Mouse (Mus musculus) kidney, adult 2 months (tissue): ENCODE data around the gene Wnt16. TPM values are rescaled to one million over a fixed set of nuclear protein-coding genes. Genes with fewer than 3 reads are reported as not detected.

Experiments
- DNase-seq: peaks from one replicate; pipeline ENCODE4 v3.0.0; 2021
- H3K27ac ChIP-seq: fragments of 200-500 bp; 2 replicates; pipeline ENCODE4 v1.5.1; 2012; ENCODE audit warnings: low read depth, low read length, control low read depth, inconsistent platforms; ENCODE audit not compliant: insufficient read depth
- H3K27me3 ChIP-seq: fragments of 200-500 bp; replicated peaks from 2 replicates; pipeline ENCODE4 v1.6.1; 2012; ENCODE audit warnings: mild to moderate bottlenecking, moderate library complexity, low read length, inconsistent platforms; ENCODE audit not compliant: control insufficient read depth, insufficient read depth
- H3K36me3 ChIP-seq: fragments of 200-500 bp; 2 replicates; pipeline ENCODE4 v1.6.1; 2012; ENCODE audit warnings: mild to moderate bottlenecking, moderate library complexity, low read length, inconsistent platforms; ENCODE audit not compliant: control insufficient read depth, insufficient read depth
- H3K4me1 ChIP-seq: fragments of 200-500 bp; 2 replicates; pipeline ENCODE4 v1.6.1; 2011; ENCODE audit warnings: low read length; ENCODE audit not compliant: control insufficient read depth, insufficient read depth
- H3K4me3 ChIP-seq: fragments of 200-500 bp; 2 replicates; pipeline ENCODE4 v1.5.1; 2011; ENCODE audit warnings: mild to moderate bottlenecking, low read depth, low read length, control low read depth; ENCODE audit not compliant: insufficient read depth
- CTCF ChIP-seq: fragments of 200-500 bp; conservative IDR thresholded peaks from 2 replicates; pipeline ENCODE4 v1.5.1; 2011; ENCODE audit warnings: low read depth, mild to moderate bottlenecking, control low read depth, low read length, moderate library complexity, mixed read lengths; ENCODE audit not compliant: insufficient read depth, insufficient read length
- POLR2A ChIP-seq: fragments of 200-500 bp; IDR thresholded peaks from one replicate; pipeline ENCODE4 v1.6.1; 2011; ENCODE audit warnings: low read depth, low read length, control low read depth
- WGBS: fragments of 180-500 bp; shearing (Covaris S2); methylation state at CpG from one replicate; pipeline ENCODE4 v1.1.7; 2018; 5-methylcytosine and 5-hydroxymethylcytosine counted together
- polyA plus RNA-seq: library from polyadenylated mRNA; depleted of rRNA; stranded (reverse); fragments of >200 nt; gene quantifications from 2 replicates; pipeline ENCODE4 v1.2.3, GENCODE M21; 2012

Wnt16 gene
- polyA plus RNA-seq, 1 experiment: 1.4 TPM

DNA sequence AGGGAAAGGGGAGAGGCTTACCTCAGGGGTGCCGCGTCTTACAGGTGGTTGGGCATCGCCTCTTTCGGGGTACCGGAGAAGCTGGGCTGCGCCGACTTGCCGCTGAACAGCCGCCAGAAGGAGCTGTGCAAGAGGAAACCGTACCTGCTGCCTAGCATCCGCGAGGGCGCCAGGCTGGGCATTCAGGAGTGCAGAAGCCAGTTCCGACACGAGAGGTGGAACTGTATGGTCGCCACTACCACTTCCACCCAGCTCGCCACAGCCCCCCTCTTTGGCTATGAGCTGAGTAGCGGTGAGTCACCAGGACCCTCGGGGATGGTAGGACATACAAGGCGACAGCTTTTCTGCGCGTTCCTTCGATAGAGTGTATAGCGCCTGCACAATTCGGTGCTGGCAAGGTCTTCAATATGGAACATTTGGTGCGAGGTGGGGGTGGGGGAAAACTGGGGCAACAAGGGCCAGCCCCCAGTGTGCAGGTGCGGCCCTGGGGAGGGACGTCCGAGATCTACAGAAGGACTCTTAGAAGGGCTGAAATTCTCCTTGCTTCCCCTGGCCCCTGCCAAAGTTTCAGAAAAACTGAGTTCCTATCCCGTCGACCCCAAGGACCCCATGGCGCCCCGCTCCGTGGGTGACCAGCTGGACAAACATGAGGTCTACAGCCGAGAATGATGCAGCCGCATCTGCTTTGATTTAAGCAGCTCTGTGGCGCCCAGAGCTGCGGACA lies 872 bp downstream of the Wnt16 start:
- Histone ChIP-seq H3K36me3 (no peaks in the 10 kb centered on the region), H3K4me1 (no peaks in the 10 kb centered on the region), H3K27ac (no peak overlapping the region), H3K27me3 (peaks cover 4% of the 10 kb centered on the region), H3K4me3 (no peak overlapping the region)
- WGBS: 3% methylated on average over 38 of the region's 38 CpGs
- no peak for DNase-seq
- TF ChIP-seq CTCF (no peak), POLR2A (no peak)

DNA sequence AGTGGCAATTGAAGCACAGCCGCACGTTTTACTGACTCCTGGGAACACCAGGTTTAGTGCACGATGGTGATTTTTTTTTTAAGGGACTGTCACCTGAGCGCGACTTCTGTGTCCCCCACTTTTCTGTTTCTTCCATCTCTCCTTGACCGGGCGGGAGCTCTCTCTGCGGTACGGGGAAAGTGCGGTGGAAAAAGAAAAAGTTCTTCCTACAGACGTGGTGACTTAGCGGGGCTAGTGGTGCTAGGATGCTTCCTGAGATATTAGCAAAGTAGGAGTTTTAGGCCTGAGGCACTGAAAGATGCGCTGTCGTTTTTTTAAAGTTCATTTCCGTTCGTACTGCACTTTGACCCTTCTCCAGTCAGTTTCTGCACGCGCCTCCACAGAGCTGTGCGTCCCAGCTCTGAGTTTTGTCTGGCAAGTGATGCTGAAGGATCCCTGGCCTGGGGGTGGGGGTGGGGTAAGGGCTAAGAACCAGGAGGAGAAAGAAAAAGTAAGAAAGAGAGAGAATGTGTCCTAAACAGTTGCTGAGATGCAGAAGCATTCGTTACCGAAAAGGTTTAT lies 1.5 kb downstream of the Wnt16 start:
- Histone ChIP-seq H3K36me3 (no peaks in the 10 kb centered on the region), H3K4me3 (no peak overlapping the region), H3K27me3 (peaks cover 4% of the 10 kb centered on the region), H3K4me1 (no peaks in the 10 kb centered on the region), H3K27ac (no peak overlapping the region)
- TF ChIP-seq POLR2A: no peak
- DNase-seq: no peak
- WGBS: 7% methylated on average over 21 of the region's 21 CpGs

DNA sequence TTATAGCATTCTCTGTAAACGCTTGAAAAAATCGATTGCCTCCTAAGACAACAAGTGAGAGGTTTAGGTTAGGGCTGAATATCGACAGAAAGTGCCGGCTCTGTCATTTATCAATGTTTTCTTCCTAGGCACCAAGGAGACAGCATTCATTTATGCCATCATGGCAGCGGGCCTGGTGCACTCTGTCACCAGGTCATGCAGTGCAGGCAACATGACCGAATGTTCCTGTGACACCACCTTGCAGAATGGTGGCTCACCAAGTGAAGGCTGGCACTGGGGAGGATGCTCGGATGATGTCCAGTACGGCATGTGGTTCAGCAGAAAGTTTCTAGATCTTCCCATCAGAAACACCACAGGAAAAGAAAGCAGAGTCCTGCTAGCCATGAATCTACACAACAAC lies 2.8 kb downstream of the Wnt16 start:
- Histone ChIP-seq H3K27ac (no peak overlapping the region), H3K4me1 (no peaks in the 10 kb centered on the region), H3K27me3 (peaks cover 4% of the 10 kb centered on the region), H3K36me3 (no peaks in the 10 kb centered on the region), H3K4me3 (no peak overlapping the region)
- no peak for DNase-seq
- WGBS: 84% methylated on average over 8 of the region's 8 CpGs
- no peak for TF ChIP-seq CTCF
- no peak for TF ChIP-seq POLR2A

DNA sequence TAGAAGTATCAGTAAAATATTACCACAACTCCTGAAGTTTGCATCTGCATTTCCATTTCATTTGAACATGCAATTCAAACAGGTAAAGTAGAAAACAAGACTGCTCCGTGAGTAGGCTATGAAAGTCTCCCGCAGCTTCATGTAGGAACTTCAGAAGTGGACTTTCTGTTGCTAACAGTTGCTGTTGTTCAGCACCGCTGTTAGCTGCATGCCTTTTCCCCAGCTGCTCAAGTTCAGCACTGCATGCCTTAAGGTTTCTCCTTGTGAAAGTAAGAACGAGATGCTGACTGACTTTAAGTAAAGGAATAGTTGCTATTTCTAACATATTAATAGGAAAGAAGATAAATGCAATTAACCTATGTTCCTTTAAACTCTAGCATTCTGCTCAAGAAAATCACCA lies 4.0 kb downstream of the Wnt16 start:
- no peak for TF ChIP-seq POLR2A
- TF ChIP-seq CTCF: no peak
- 39% methylated on average over 4 of the region's 4 CpGs for WGBS
- Histone ChIP-seq H3K36me3 (no peaks in the 10 kb centered on the region), H3K27ac (no peak overlapping the region), H3K4me3 (no peak overlapping the region), H3K4me1 (no peaks in the 10 kb centered on the region; the same call in 1 of the 2 replicates), H3K27me3 (peaks cover 4% of the 10 kb centered on the region)
- no peak for DNase-seq

DNA sequence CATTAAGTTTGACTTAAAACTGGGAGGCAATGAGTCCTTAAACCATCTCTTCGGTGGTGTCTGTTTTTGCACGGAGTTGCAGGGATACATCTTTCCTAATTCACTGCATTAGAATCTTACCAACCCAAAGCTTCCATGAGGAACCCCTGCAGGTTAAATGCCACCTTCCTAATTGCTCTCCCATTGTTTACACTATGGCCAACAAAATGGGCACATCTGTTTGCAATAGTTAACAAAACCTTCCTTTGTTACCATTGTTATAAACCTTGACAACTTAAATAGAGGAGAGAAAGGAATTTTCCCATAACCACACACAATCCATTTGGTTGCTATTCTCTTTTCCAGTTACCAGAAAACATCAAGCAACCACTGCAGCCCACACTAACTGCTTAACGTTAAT lies 5.9 kb downstream of the Wnt16 start:
- no peak for DNase-seq
- no peak overlapping the region for H3K27ac ChIP-seq
- 73% methylated on average over 3 of the region's 3 CpGs for WGBS
- no peak overlapping the region for H3K4me3 ChIP-seq
- H3K36me3 ChIP-seq: no peaks in the 10 kb centered on the region
- no peak for TF ChIP-seq POLR2A
- no peak for TF ChIP-seq CTCF
- H3K4me1 ChIP-seq: no peaks in the 10 kb centered on the region; the same call in 1 of the 2 replicates
- H3K27me3 ChIP-seq: peaks cover 4% of the 10 kb centered on the region

DNA sequence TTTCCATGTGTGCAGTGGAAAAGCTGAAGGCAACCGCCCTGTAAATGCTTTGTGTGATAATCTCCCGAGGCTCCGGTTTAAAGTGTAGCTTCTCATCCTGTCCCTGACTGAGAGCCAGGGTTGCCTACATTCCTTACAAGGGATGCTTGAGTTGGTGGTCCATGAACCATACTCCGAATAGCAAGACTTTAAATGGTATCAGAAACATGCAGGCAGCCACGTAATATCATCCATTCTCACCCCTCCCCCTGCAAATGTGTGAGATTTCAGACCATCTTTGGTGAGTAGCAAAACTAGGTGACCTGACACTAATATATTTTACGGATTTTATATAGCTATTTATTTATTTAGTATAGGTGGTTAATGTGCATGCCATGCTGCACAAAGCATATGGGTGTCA lies 9.0 kb downstream of the Wnt16 start:
- Histone ChIP-seq H3K4me3 (no peak overlapping the region), H3K36me3 (no peaks in the 10 kb centered on the region), H3K4me1 (no peaks in the 10 kb centered on the region; the same call in 1 of the 2 replicates), H3K27me3 (peaks cover 2% of the 10 kb centered on the region), H3K27ac (no peak overlapping the region)
- no peak for DNase-seq
- TF ChIP-seq CTCF (no peak), POLR2A (no peak)
- WGBS: 67% methylated on average over 6 of the region's 6 CpGs

DNA sequence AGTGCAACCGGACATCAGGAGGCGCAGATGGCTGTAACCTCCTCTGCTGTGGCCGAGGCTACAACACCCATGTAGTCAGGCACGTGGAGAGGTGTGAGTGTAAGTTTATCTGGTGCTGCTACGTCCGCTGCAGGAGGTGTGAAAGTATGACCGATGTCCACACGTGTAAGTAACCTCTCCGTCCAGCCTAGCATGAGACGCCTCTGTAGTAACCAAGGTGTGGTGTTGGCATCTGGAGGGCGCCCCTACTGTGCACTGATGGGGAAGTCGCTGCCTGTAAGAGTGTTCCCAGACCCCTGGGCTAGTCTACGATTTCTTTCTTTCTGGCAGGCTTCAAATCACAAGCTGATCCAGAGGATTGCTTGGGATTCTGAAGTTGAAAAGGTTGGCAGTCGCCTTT lies 10.0 kb downstream of the Wnt16 start:
- H3K27me3 ChIP-seq: peaks cover 2% of the 10 kb centered on the region
- no peak for DNase-seq
- no peaks in the 10 kb centered on the region for H3K36me3 ChIP-seq
- no peak overlapping the region for H3K27ac ChIP-seq
- no peak for TF ChIP-seq POLR2A
- TF ChIP-seq CTCF: no peak
- H3K4me3 ChIP-seq: no peak overlapping the region
- 50% methylated on average over 14 of the region's 14 CpGs for WGBS
- H3K4me1 ChIP-seq: no peaks in the 10 kb centered on the region; the same call in 1 of the 2 replicates
